Mouse (Mus musculus) hindbrain, postnatal 0 days (tissue): ENCODE data around the gene Col19a1. TPM values are rescaled to one million over a fixed set of nuclear protein-coding genes. Genes with fewer than 3 reads are reported as not detected.

Experiments
- ATAC-seq: fragments of 200-750 bp; cut with Nextera tagmentation; 2 replicates; pipeline ENCODE4 v1.8.0; 2017; ENCODE audit warnings: mild to moderate bottlenecking, moderate TSS enrichment, moderate library complexity
- DNase-seq: peaks from one replicate; pipeline ENCODE4 v3.0.0-alpha.2; 2015; ENCODE audit warnings: low spot score
- H3K27ac ChIP-seq: fragments of 300-500 bp; sonication (generic); 2 replicates; pipeline ENCODE4 v1.5.1; 2014; ENCODE audit warnings: mild to moderate bottlenecking
- H3K27me3 ChIP-seq: fragments of 300-500 bp; sonication (generic); 2 replicates; pipeline ENCODE4 v1.6.1; 2014; ENCODE audit warnings: low read length, mixed read lengths; ENCODE audit not compliant: insufficient read depth
- H3K36me3 ChIP-seq: fragments of 300-500 bp; sonication (generic); 2 replicates; pipeline ENCODE4 v1.6.1; 2014; ENCODE audit warnings: low read length, mixed read lengths; ENCODE audit not compliant: insufficient read depth
- H3K4me1 ChIP-seq: fragments of 300-500 bp; sonication (generic); 2 replicates; pipeline ENCODE4 v1.6.1; 2014; ENCODE audit warnings: antibody characterized with exemption, low read length, mixed read lengths; ENCODE audit not compliant: insufficient read depth
- H3K4me2 ChIP-seq: fragments of 300-500 bp; sonication (generic); 2 replicates; pipeline ENCODE4 v1.6.1; 2014; ENCODE audit warnings: low read depth, mild to moderate bottlenecking, low read length, moderate library complexity, mixed read lengths
- H3K4me3 ChIP-seq: fragments of 300-500 bp; sonication (generic); 2 replicates; pipeline ENCODE4 v1.5.1; 2014; ENCODE audit warnings: low read length
- H3K9ac ChIP-seq: fragments of 300-500 bp; sonication (generic); replicated peaks from 2 replicates; pipeline ENCODE4 v1.6.1; 2014; ENCODE audit warnings: mild to moderate bottlenecking, low read length, moderate library complexity, mixed read lengths
- H3K9me3 ChIP-seq: fragments of 300-500 bp; sonication (generic); 2 replicates; pipeline ENCODE4 v1.6.1; 2016; ENCODE audit warnings: low read length, mixed read lengths
- CTCF ChIP-seq: IDR thresholded peaks from 2 replicates; pipeline ENCODE4 v1.5.1; 2016; ENCODE audit warnings: antibody characterized with exemption, control low read depth, low read depth
- WGBS: fragments of 180-500 bp; shearing (Covaris S2); extraction: QIAGEN DNeasy Blood & Tissue Kit; methylation state at CpG from one replicate; pipeline ENCODE4 v1.1.7; 2014; 5-methylcytosine and 5-hydroxymethylcytosine counted together
- polyA plus RNA-seq: library from polyadenylated mRNA; unstranded; fragments of >200 nt; fragmentation: Nextera tagmentation; extraction: Ambion mirVana; gene quantifications from 2 replicates; pipeline ENCODE4 v1.2.1, GENCODE M21; 2015
- total RNA-seq: library from RNA; depleted of rRNA; stranded (reverse); fragments of >200 nt; gene quantifications from 2 replicates; pipeline ENCODE4 v1.2.3, GENCODE M21; 2014; rRNA removed

Col19a1 gene
- total and polyA plus RNA-seq, 2 experiments from 2014 or later = 2.2 to 2.7 TPM

DNA sequence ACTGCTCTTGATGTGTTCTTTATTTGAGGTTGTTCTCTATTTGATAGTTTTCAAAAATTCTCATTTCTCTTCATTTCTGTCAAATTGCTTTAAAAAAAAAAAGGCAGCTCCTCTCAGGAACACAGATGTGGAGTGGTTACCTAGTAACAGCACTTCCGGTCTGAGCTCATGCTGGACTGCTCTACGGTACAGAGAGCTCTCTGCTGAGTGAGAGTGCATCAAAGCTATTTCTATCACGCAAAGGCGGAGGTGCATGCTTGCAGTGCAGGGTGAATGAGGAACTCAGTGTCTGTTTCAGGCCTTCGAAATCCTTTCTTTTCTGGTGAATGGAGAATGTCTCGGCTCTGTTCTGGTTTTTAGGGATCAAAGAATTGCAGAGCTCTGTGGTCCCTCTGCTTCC, 368.2 kb downstream of the Col19a1 start:
- Histone ChIP-seq H3K36me3 (no peaks in the 10 kb centered on the region), H3K27me3 (no peaks in the 10 kb centered on the region), H3K9ac (no peak overlapping the region), H3K4me1 (no peaks in the 10 kb centered on the region), H3K4me3 (no peak overlapping the region), H3K9me3 (no peaks in the 10 kb centered on the region), H3K27ac (no peak overlapping the region), H3K4me2 (no peak overlapping the region)
- no peak for TF ChIP-seq CTCF
- peak; percentile 45 for DNase-seq
- WGBS = 19% methylated on average over 6 of the region's 6 CpGs
- ATAC-seq = peak; percentile 83

Other genes starting within 250 kb of the Col19a1 start
- 31.0 and 42.0 TPM in 2 replicates for gene Lmbrd1, start 91.2 kb upstream of the Col19a1 start, total RNA-seq
- 51.9 and 57.0 TPM in 2 replicates for gene Lmbrd1, start 91.2 kb upstream of the Col19a1 start, polyA plus RNA-seq